Mouse (Mus musculus) CD4-positive, CD25-positive, alpha-beta regulatory T cell, adult 9 weeks (primary cell): ENCODE measurements around the gene Uso1. TPM values are rescaled to one million over a fixed set of nuclear protein-coding genes. Genes with fewer than 3 reads are reported as not detected.

Source experiments
- polyA plus RNA-seq: library from polyadenylated mRNA; unstranded; fragments of 100-300 nt; shearing (Covaris generic); gene quantifications from one replicate; pipeline ENCODE4 v1.2.1, GENCODE M21; 2017

The Uso1 gene
- polyA plus RNA-seq: 68.7 TPM

DNA sequence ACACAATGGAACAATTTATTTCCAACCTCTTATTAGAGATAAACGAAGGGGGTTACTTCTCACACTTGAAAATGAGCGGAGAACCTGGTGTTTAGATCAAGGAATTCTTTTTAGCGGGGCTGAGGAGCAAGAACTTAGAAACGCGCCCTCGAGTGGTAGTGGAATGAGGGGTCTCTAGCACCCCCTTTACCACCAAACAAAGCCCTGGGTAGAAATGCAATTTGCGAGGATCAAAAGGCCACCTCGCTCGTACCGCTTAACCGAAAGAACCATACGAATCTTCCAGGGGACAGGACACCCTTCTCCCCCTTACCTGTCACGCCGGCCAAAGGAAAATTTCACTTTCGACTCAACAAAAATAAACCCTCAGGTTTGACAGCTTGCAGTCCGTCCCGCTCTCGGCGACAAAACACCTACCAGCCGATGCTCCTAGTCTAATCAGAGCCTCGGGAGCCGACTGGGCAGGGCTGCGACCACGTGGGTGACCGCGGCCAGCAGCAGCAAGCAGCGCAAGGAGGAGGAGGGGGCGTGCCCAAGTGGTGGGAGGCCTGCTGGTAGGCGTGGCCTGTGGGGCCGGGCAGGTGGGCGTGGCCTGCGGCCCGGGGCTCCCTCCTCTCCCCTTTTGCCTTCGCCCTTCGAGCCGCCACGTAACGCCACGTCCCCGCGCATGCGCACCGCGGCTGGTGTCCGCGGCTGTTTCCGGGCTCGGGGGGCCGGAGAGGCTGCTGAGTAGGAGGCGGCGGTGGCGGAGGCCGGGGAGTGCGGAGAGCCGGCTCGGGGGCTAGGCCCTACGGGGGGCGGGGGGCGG lies at the start of gene Uso1:
Gene Uso1 (plus strand): TSS at position 700 of the 808 bp plus-strand sequence.

DNA sequence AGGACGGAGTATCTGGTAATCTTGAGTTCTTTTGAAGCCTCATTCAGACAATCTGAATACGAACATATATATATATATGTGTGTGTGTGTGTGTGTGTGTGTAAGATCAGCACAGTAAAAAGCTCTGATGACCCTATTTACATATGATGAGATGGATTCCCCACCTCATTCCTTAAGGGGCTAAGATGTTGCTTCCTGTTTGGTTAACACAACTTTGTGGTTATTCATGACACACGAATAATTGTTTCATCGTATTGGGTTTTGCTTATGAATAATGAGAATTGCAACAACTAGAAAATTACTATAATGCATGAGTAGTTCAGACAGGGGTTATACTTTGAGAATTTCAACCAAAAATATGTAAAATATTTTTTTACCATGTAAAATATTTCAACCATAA lies 77.6 kb downstream of the Uso1 start, which contains the start of gene U90926:
Gene U90926 (minus strand): TSS at position 101 of the 400 bp plus-strand sequence.

Other genes starting within 250 kb of the Uso1 start
- 124 TPM for gene Rchy1, start 174.9 kb upstream of the Uso1 start, polyA plus RNA-seq
- not detected for gene Odaph, start 150.5 kb upstream of the Uso1 start, polyA plus RNA-seq
- 1.8 TPM for gene Cdkl2, start 94.1 kb upstream of the Uso1 start, polyA plus RNA-seq
- gene G3bp2, start 54.2 kb upstream of the Uso1 start, polyA plus RNA-seq: 232 TPM
- gene U90926, start 77.5 kb downstream of the Uso1 start, polyA plus RNA-seq: not detected
- 0.51 TPM for gene Ppef2, start 118.3 kb downstream of the Uso1 start, polyA plus RNA-seq
- 11.8 TPM for gene Naaa, start 140.2 kb downstream of the Uso1 start, polyA plus RNA-seq
- 70.1 TPM for gene Sdad1, start 172.5 kb downstream of the Uso1 start, polyA plus RNA-seq
- 0.12 TPM for gene Cxcl9, start 190.1 kb downstream of the Uso1 start, polyA plus RNA-seq
- gene Art3, start 193.9 kb downstream of the Uso1 start, polyA plus RNA-seq: 8.7 TPM
- 16.9 TPM for gene Cxcl10, start 211.0 kb downstream of the Uso1 start, polyA plus RNA-seq